Mouse (Mus musculus) heart, adult 8-10 months (tissue): ENCODE measurements at regions not wholly inside any gene's neighbourhood (a gene's known extent, or its start where the extent isn't known, plus 50 kb on each side); places are given as distances from the start of the nearest gene placed in this dataset.
A peak's percentile ranks its signal among the peaks of the same experiment; 100 is the strongest.
"Not testable (repeated sequence)": the region's sequence is repeated elsewhere in the genome, so short reads cannot be mapped to it uniquely, and the experiment has no call there.

ENCODE experiments used
- DNase-seq: peaks from one replicate; pipeline ENCODE4 v3.0.0; 2022; ENCODE audit warnings: low spot score

DNA sequence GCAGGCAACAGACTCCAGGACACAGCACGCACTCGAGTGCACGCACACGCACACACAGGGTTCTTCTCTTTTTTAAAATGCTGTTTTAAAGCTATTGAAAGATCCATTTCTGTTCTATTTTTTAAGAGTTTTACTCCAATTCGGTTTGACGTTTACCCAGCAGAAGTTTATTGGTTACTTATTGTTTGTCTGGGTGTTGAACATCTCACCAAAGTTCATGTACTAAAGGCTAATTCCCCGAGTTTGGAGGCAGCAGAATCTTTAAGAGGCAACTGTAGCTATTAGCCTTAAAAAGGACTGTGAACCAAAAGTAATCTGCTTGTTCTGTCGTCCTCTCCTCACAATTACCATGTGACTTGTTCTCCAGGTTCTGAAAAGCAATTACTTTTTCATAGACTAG is 263.0 kb upstream of the Nfia start:
- no peak for DNase-seq

DNA sequence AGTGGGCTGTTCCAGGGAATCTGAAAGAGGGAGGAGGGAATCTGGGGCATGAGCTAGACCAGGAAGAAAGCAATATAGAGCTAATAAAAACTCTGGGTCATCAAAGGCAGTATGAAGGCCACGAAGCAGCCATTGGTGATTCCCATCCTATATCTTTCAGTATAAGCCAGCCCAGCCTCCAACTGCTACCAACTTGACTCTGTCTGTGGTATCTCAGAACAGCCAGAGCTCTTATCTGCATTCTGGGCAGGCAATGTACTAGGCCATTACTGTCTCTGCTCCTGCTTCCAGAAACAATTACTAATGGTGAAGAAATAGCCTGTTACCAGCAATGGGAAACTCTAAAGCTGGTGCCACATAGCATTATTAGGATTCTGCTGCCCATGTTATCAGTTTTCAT is 266.8 kb upstream of the Nfia start:
- no peak for DNase-seq

DNA sequence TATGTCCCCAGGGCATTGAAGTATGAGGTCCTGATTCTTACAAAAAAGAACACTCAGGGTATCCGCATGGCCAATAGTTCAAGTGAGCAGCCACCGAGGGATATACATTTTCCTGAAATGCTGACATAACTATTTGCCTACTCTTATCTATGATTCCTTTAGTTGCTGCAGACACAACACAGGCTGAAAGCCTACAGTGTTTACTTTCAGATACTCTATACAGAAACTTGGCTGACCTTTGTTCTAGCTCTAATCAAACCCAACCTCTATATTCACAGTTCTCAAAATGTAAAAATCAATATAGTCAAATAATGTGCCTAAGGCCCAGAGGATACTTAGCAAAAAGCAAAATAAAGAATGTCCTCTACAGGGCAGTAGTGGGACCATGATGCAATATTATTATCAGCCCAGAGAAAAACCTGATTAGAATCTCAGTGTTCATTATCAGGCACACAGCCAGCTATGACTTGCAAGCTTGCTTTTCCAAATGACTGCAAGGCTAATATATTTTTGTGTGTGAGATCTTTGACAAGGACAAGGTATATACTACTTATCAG is 281.2 kb upstream of the Nfia start:
- DNase-seq = no peak

DNA sequence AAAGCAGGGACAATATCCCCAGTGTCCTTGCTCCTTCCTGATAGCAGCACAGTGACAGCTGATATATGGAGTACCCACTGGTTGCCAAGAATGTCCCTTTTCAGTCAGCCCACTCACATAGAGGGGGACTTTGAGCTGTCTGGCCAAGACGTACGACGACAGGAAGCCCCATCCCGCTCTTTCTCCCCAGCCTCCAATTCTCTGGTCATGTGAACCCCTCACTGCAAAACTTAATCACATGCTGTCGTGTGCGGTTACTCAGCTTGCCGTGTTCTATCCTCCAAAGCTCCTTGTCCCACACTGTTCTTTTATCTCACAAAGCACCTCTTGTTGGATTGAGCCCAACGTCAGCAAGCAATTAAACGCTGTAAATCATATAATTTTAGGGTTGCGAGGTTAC is 286.2 kb upstream of the Nfia start:
- no peak for DNase-seq

DNA sequence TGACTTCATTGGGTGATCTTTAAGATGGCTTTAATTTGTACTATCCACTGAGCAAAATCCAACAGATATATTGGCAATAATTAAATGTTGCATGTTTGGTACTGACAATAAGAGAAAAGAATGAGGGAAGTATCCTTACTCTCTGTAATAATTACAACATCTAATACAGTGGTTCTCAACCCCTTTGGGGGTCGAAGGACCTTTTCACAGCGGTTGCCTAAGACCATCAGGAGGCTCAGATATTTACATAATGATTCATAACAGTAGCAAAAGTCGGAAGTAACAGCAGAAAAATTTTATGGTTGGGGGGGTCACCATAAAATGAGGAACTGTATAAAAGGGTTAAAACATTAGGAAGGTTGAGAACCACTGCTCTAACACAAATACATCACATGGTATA is 287.3 kb upstream of the Nfia start:
- DNase-seq = no peak

DNA sequence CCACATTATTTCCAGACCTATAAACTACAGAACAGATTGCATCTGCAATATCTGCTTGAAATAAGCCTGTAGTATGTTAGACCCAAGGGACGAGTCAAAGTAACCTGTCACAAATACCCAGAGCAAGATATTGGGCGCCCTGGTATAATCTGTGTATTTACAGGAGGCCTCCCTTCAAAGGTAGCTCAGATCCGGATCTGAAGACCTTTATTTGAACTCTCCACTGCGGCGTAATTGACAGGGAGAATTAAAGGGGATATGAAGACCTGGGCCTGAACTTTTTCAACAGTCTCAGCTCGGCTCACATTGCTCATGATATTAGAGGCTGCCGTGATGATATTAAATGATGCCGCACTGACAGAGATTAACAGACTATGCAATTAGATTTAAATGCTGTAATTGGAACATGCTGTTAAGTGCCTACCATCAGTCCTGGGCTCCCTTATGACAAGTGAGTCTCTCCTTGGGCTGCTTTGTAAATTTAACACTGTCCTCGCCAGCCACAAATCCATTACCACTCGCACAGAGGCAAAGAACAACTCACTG is 289.8 kb upstream of the Nfia start:
- DNase-seq = no peak

DNA sequence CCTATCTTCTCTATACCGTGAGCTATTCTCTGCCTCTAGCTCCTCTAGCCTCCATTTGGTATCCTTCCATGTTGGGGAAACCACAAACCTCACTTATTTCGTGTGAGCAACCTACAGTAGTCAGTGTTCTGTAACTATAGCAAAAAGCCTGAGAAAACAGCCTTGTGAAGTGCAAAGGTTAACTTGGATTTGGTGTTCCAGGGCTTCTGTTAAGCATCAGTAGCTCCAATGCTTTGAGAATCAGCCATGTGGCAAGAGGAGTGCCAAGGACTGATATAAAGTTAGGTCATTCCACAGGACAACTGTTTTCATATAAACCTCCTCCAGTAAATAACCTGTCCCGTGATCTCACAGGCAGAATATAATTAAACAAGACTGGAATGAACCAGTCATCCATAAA is 290.7 kb upstream of the Nfia start:
- DNase-seq = no peak

DNA sequence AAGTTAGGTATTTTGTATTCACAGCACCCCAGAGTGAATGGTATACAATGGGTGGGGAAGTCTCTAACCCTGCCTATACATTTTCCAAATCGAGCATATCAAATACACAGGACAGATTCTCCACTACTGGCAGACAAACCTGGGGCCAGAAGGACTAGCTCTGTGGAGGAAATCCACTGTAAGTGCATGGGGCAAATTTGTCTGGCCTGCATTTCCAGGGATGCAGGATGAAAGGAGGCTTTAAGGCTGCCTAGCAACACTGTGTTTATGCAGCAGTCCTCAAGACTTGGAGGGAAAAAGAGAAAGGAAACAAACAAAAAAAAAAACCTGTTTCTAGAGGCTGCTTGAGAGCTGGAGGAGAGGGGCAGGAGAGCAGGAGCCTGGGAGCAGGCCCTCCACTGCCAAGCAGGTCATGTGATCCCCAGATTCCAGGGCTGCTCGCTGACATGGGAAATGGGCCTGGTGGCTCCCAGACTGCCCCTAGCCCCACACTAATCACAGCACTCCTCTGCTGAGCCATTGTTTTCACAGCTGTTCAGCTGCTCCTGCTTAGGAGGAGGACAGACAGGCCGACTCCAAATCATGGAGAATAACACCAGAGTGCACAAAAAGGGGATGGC is 293.7 kb upstream of the Gm10192 start:
- DNase-seq = peak; percentile 60

DNA sequence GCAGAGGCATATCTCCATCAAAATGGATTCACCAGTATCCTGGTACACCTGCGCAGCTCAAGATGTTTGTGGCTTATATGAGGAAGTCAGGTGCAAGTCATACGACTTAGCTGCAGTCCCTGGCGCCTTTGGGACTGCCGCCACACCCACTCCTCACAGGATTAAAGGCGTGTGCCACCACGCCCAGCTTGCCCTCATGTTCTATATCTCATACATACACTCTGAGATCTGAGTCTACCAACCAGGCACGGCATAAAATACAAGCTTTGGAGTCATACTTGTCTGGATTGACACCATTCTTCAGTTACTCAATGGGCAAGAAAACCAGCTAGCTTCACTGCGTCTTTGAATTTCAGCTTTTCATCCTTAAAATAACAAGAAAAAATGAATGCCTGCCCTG is 290.5 kb upstream of the Gm10192 start:
- DNase-seq = not testable (repeated sequence)

DNA sequence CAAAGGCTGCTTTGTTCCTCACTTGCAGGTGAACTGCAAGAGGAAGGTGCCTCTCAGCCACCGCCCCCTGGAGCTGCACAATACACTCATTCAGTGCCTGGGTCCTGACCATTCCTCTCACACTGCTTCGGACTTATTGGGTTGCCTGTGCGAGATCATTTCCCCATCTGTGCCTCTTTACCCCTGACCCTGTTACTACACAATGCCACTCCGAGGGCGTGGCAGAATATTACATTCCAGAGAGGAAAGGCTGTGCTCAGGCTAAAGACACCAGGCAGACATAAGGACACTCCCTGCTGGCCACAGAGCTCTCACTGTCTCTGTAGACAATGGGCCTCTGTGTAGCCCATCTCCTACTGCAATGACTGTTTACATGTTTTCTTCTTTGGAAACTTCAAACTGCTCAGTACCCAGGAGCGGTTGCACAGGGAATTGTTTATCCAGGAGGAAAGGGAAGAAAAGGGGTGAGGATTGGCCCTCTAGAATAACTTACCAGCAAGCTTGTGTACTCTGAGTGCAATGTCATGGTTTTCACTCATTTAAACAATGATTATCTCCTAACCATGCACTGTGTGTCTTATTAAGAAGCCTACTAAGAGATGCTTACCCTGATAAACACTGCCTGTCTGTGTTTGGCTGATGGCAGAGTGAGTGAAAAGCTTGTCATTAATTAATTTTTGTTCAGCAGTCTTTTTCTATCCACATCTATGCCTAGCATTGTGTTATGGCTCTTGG is 283.1 kb upstream of the Gm10192 start:
- DNase-seq = no peak

DNA sequence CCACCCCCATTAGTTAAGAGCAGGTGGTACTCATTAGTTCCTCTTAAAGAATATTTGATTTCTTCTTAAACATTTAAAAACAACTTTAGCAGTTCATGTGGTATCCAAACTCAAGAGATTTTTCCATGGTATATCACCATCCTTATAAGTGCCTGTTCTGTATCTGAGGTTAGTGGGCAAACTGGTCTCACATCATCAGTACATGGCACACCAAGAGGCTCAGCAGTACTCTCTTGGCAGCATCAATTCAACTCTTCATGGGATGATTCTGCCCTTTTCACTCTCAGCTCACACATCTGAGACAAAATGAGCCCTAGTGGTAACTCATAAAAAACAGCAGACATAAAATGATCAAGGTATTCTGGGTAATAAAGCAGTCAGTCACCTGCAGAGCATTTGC is 282.6 kb upstream of the Gm10192 start:
- DNase-seq = no peak

DNA sequence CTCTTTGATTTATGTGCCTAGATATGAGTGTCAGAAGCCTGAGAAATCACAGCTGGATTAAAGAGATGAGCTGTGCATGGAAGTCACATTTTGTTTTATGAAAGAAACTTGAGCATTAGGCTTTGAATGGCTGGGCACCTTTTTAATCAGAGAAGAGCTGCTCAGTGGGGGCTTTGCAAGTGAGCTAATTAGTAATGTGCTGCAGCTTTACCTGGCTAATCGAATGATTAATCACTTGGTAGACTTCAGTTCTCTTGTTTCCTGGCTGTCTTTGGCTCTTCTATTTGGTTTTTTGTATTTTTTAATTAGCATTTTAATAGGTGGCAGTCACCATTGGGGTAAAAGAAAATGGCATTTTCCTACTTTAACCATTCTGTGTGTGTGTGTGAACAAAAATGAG is 278.2 kb upstream of the Gm10192 start:
- DNase-seq = no peak

DNA sequence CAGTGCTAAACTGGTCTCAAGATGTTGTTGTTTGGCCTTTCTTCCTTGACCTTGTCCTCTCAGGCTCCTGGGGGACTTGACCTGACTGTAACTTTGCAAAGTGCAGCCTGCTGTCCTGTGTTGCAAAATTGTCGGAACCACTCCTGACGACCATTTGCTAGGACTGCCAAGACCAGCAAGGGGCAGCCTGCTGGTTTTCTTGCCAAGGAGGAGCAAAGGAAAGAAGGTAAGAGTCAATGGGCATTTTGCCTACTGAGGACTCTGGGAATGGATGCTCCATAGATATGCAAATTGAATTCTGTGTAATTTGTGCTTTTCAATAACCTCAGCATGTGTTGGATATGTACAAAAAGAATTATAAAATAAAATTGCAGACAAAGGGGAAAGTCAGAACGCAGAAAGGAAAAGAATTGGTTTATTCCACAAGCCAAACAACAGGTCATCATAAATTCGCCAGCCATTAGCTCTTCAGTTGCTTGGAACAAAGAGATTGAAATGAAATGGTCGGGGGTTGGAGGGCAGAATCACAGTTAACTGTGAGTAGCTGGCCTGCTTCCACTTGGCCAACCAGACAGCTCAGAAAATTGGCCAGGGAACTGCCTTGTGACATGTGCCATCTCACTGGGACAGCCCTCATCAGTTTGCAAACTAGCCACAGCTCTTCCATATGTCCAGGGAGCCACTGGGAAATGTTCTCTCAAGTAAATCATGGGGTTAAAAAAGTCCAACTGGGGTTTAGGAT is 256.5 kb upstream of the Gm10192 start:
- DNase-seq = no peak

DNA sequence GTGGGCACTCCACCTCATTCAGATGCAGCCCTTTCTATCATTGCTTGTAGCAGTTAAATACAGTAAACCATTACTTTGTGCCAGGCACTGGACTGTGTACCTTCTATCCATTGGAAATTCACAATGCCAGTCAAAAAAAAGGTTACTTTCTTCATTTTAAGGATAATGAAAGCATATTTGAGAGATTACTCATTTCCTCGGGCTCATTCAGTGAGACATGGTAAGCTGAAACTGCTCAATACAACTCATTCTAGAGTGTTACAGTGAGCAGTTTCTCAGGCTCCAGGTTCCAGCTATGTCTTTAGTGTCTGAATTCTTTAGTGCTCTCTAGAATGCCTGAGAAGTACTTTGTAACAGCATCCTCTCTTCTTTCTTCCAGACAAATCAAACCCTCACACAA is 249.7 kb upstream of the Gm10192 start:
- no peak for DNase-seq

DNA sequence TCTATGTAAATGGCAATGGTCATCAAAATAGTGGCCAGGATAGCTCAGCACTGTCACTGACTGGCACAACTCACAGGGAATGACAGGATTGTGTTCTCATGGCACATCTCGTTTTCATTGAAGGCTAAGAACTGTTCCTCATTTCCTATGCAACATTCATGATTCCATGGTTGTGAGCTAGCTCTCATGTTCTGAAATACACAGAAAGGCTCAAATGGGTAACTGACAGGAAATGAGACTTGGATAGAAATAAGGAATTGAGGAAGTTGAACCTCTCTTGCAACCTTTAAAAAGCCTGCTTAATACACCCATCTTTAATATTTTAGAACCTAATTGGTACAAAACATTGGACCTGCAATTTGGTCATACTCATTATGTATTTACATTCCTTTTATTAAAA is 249.1 kb upstream of the Gm10192 start:
- DNase-seq = no peak

DNA sequence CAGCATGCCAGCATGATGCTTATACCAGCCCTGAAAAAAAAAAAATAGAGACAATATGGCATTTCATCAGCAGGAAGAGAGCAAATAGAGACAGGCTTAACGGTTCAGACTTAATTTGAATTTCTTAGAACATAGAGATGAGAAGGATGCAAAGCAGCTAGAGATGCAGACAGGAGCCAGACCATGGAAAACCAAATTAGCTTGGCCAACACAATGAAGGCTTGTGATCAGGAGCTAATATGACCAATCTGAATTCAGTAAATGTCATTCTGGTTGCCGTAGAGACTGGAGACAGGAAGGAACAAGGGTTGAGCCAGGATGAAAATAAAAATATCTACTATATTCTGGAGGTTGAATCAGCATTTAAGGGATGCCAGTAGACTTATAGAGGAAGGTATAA is 248.3 kb upstream of the Gm10192 start:
- DNase-seq = no peak

DNA sequence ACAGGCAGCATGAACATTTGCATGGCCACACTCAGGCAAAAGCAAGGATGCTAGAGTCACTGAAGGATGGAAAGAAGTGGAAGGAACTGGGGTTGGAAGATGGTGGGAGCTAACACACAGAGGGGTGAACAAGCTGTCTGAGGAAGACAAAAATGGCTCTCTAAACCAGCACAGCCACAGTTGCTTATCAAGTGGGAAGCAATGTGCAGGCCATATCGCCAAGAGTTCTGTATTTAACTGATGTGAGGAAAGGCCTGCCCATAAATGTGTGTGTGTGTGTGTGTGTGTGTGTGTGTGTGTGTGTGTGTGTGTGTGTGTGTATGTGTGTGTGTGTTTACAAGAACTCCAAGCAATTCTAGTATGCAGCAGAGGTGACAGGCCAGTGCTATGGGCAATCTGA is 236.9 kb upstream of the Gm10192 start:
- DNase-seq = no peak

DNA sequence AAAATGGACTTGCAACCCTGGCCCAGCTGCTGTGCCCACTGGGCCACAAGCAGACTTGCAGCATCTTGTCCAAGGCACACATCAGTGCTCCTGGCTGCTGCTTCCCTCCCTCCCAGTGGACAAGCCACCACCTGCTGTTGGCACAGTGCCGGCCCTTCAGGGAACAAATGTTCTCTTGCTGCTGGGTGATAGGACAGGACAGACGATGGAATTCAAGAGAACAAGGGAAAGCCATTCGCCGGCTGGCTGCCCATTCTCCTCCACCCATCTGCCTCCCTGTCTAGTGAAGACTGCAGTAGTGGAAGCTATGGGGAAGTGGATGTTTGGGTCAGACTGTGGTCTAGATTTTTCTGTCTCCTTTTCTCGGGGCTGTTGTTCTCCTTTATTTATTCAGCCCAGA is 235.7 kb upstream of the Gm10192 start:
- peak; percentile 47 for DNase-seq

DNA sequence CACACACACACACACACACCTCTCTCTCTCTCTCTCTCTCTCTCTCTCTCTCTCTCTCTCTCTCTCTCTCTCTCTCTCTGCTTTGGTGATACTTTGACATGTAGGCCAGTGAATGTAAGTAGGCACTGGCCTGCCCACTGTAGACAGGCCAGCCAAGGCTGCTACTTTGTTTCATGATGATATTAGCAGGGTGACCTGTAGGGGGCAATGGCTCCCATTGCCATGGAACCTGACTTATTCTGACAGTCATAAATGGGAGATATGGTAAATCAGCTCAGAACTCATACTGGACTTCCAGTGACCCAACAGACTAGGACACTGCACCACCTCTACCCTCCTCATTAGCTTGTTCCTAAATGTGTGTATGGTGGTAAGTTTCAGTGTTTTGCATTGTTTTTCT is 235.0 kb upstream of the Gm10192 start:
- DNase-seq = no peak

DNA sequence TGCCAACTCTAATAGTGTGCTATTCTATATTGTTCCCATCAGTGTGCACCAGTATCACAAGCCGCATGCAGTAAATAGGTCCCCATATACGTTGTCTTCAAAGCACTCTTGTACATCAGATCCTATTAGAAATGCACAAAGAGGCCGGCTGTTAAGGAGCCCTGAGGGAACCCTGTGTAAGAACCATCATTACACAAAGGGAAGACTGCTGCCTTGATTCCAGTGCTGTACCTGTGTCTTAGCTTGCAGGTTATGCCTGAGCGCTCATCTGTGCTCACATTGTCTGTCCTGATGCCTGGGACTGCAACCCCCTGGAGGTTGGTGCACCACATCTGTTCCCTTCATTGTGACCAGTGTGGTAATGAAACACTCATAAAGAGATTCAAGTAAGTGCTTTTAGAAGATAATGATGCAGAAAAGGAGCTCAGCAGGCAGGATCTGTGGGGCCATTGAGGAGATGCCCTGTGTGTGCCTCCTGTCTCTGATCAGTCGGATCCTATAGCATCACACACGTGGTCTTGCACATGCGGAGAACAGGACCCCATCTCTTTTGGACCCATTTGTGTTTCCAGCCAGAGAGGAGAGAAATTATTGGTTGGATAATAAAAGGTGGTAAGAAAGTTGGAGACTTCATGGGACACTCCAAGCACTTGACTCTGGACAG is 225.8 kb upstream of the Gm10192 start:
- DNase-seq = no peak

DNA sequence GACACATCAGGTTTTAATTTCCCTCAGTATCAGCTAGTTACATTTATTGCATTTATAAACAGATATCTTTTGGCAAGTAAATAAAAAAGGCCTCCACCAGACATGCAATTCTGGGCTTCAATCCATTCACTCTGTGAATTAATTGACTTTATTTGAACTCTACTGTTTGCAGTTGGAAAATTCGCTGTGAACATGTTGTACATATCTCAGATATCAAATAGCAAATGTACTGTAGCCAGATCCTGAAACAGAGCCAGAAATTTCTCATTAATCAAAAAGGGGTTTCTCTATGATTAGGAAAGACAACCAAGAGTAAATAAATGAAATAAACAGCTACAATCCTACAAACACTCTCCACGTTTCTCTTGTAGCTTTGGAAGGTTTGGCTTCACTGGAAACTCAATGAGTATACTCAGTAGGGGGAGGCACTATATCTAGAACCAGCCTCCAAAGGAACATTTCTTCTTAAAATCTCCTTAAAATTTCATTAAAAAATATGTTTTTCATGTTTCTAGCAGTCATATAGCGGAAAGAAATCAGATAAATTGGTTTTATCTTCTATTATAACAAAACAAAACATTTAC is 211.8 kb upstream of the Gm10192 start:
- no peak for DNase-seq

DNA sequence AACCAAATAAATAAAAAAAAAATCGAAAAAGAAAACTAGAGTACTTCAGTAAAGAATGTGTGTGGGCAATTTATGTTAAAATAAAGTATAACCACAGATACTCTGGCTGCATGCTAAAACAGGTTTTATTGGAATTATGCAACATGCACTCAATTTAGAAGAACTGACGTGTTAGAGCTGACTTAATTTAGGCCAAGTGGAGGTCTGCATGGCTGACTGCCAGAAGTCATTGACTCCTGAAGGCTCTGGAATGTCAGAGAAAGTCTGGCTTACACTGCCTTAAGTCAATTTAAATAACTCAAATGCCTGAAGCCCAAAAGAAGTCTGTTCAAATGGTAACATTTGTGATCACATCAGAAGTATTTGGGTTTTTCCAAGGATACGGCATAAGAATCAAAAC is 198.1 kb upstream of the Gm10192 start:
- DNase-seq = no peak
